Mouse (Mus musculus) ES-Bruce4 (cell line): ENCODE results near the gene Soat1.

ENCODE experiments used
- CTCF ChIP-seq: IDR thresholded peaks from one replicate; pipeline ENCODE4 v1.8.1; 2011; ENCODE audit warnings: low read depth, low read length
- POLR2A ChIP-seq: IDR thresholded peaks from one replicate; pipeline ENCODE4 v1.8.1; 2011; ENCODE audit warnings: low read length; ENCODE audit not compliant: insufficient read depth

DNA sequence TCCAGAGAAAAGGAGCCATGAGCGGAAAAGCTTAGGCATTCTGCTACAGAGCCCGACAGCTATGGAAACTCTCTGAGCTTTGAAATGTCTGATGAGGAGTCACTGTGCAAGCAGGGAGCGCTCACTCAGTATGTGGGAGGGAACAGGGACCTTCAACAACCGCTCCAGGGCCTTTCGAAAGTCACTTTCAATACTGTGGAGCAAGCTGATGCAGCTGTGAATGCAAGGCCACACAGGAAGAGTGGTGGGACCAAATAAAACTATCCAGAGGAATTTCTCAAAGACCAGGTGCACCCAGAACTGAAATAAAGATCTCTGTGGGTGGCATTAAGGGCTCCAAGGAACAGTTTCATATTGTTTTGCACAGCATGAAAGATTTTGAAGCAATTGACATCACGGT is 51.3 kb downstream of the Soat1 start:
- TF ChIP-seq POLR2A: no peak
- no peak for TF ChIP-seq CTCF
